Mouse (Mus musculus): ENCODE data around the gene Plch2.
A peak's percentile ranks its signal among the peaks of the same experiment; 100 is the strongest.

The Plch2 gene

GRCm38 (mm10) chr4:155074418-155074817, 17.8 kb upstream of the Plch2 start:
- no peak for DNase-seq (ENCODE audit: low spot score in 2 of 2)

GRCm38 (mm10) chr4:155070921-155071320, 14.3 kb upstream of the Plch2 start:
- DNase-seq (ENCODE audit: low spot score in 2 of 2) = no peak

GRCm38 (mm10) chr4:155070199-155070598, 13.6 kb upstream of the Plch2 start:
- no peak for DNase-seq (ENCODE audit: low spot score in 2 of 2)

- no peak for DNase-seq (ENCODE audit: low spot score in 2 of 2)
Observed at GRCm38 (mm10) chr4:155069191-155069590, 12.6 kb upstream of the Plch2 start.

- no peak for DNase-seq (ENCODE audit: low spot score in 2 of 2)
Observed at GRCm38 (mm10) chr4:155068357-155068972, 11.9 kb upstream of the Plch2 start.

- peak; percentile 93 to 96 for DNase-seq (ENCODE audit: low spot score in 2 of 2)
Observed at GRCm38 (mm10) chr4:155066834-155067522, 10.4 kb upstream of the Plch2 start, which contains the start of gene Pex10. TSS of gene Pex10 (plus strand) at chr4:155067016.

- peak; percentile 91 to 92 for DNase-seq (ENCODE audit: low spot score in 2 of 2)
Observed at GRCm38 (mm10) chr4:155065970-155066833, 9.6 kb upstream of the Plch2 start.

GRCm38 (mm10) chr4:155064474-155064873, 7.9 kb upstream of the Plch2 start:
- DNase-seq (ENCODE audit: low spot score in 2 of 2) = no peak

GRCm38 (mm10) chr4:155063895-155064294, 7.3 kb upstream of the Plch2 start:
- no peak for DNase-seq (ENCODE audit: low spot score in 2 of 2)

- no peak for DNase-seq (ENCODE audit: low spot score in 2 of 2)
Observed at GRCm38 (mm10) chr4:155058325-155058724, 1.7 kb upstream of the Plch2 start.

- DNase-seq (ENCODE audit: low spot score in 2 of 2) = no peak
Observed at GRCm38 (mm10) chr4:155050116-155050515, 6.5 kb downstream of the Plch2 start.

GRCm38 (mm10) chr4:155046636-155047035, 9.9 kb downstream of the Plch2 start:
- no peak for DNase-seq (ENCODE audit: low spot score in 2 of 2)

GRCm38 (mm10) chr4:155043289-155043625, 13.3 kb downstream of the Plch2 start:
- DNase-seq (ENCODE audit: low spot score in 2 of 2) = no peak

- DNase-seq (ENCODE audit: low spot score in 2 of 2) = no peak
Observed at GRCm38 (mm10) chr4:155042606-155043288, 13.8 kb downstream of the Plch2 start.

- no peak for DNase-seq (ENCODE audit: low spot score in 2 of 2)
Observed at GRCm38 (mm10) chr4:155040696-155041095, 15.9 kb downstream of the Plch2 start.

- DNase-seq (ENCODE audit: low spot score in 2 of 2) = no peak
Observed at GRCm38 (mm10) chr4:155040197-155040596, 16.4 kb downstream of the Plch2 start.

GRCm38 (mm10) chr4:155034787-155035186, 21.8 kb downstream of the Plch2 start:
- no peak for DNase-seq (ENCODE audit: low spot score in 2 of 2)

- DNase-seq (ENCODE audit: low spot score in 2 of 2) = no peak
Observed at GRCm38 (mm10) chr4:155034202-155034601, 22.4 kb downstream of the Plch2 start.

- DNase-seq (ENCODE audit: low spot score in 2 of 2) = no peak
Observed at GRCm38 (mm10) chr4:155033115-155033514, 23.5 kb downstream of the Plch2 start.

- peak in 1 of 2 experiments; percentile 49 for DNase-seq (ENCODE audit: low spot score in 2 of 2)
Observed at GRCm38 (mm10) chr4:155024170-155025010, 32.2 kb downstream of the Plch2 start.

Measured in cerebellum, postnatal 4 days (tissue).